Comparison of ENCODE assay signal across 9 mouse cellular contexts in the genomic region with DNA sequence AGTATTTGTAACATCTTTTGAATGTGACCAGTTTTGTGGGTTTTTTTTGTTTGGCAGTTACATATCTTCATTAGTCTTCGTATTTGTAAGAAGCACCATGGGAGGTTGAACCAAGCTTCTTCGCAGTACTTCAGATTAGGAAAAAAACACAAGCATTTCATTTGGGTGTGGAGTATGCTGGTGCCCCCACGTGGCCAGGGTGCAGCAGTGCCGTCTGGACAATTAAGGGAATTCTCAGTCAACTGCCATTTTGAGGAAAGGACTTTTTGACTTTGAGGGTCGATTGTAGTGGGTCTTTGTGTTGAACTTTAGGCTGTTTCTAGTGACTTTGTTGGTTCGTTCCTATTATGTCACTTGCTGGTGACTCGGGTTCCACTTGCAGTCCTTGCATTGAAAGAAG. TPM values are rescaled to one million over a fixed set of nuclear protein-coding genes. Genes with fewer than 3 reads are reported as not detected.
DNase-seq lines count a peak whose midpoint lies in the region; ATAC-seq and TF ChIP-seq lines count a peak whose summit lies in the region.
"Had no signal": no experiment of that assay in that cellular context is flagged by ENCODE, and none has a peak within 500 bp of the region (broad histone marks: within the 10 kb centered on the region; RNA-seq: fewer than 3 reads in every experiment).

No protein-coding gene starts in this region.

- no peak for TF ChIP-seq POLR2A in embryonic fibroblast, embryonic 13.5 days (IDR thresholded peaks at IDR 0.05; ENCODE audit: low read depth, low read length)
- no peak for TF ChIP-seq POLR2A in spleen, adult 2 months (IDR thresholded peaks at IDR 0.05; ENCODE audit: low read depth, low read length)

- no peaks in the 10 kb centered on the region for H3K4me1 ChIP-seq in hindbrain, embryonic 14.5 days (replicated peaks; ENCODE audit: control insufficient read depth, insufficient read depth, low read length)
- no peaks in the 10 kb centered on the region for H3K4me1 ChIP-seq in hindbrain, embryonic 13.5 days (replicated peaks)
- H3K4me1 ChIP-seq in embryonic fibroblast, embryonic 13.5 days (ENCODE audit: control insufficient read depth, insufficient read depth, low read length), result peaks cover 6% of the 10 kb centered on the region; the same call in 1 of the 2 replicates
- no peaks in the 10 kb centered on the region for H3K4me1 ChIP-seq in kidney, postnatal 0 days (replicated peaks; ENCODE audit: insufficient read depth, low read length)
- H3K4me1 ChIP-seq in spleen, adult 2 months (ENCODE audit: control insufficient read depth, insufficient read depth, insufficient read length), result no peaks in the 10 kb centered on the region

- no peak for ATAC-seq in hindbrain, embryonic 14.5 days (ENCODE audit: low FRiP score)
- no peak for ATAC-seq in hindbrain, embryonic 13.5 days (ENCODE audit: low FRiP score)
- peak; percentile 83 for ATAC-seq in CD4-positive, CD25-positive, alpha-beta regulatory T cell, adult 4 months
- no peak for ATAC-seq in kidney, postnatal 0 days (replicated peaks; ENCODE audit: low FRiP score, low read depth)

- no peak overlapping the region for H3K27ac ChIP-seq in hindbrain, embryonic 14.5 days
- H3K27ac ChIP-seq in hindbrain, embryonic 13.5 days, result no peak overlapping the region
- H3K27ac ChIP-seq in embryonic fibroblast, embryonic 13.5 days (ENCODE audit: insufficient read depth, low read length), result no peak overlapping the region
- no peak overlapping the region for H3K27ac ChIP-seq in kidney, postnatal 0 days
- no peak overlapping the region for H3K27ac ChIP-seq in spleen, adult 2 months (ENCODE audit: insufficient read depth, low read length)

- no peaks in the 10 kb centered on the region for H3K36me3 ChIP-seq in hindbrain, embryonic 14.5 days (replicated peaks; ENCODE audit: control insufficient read depth, insufficient read depth)
- H3K36me3 ChIP-seq in hindbrain, embryonic 13.5 days, result no peaks in the 10 kb centered on the region
- no peaks in the 10 kb centered on the region for H3K36me3 ChIP-seq in kidney, postnatal 0 days (ENCODE audit: insufficient read depth, low read length)
- H3K36me3 ChIP-seq in spleen, adult 2 months (ENCODE audit: control insufficient read depth, insufficient read depth, low read length), result no peaks in the 10 kb centered on the region

- no peaks in the 10 kb centered on the region for H3K9me3 ChIP-seq in hindbrain, embryonic 14.5 days (ENCODE audit: control insufficient read depth, low read length)
- H3K9me3 ChIP-seq in hindbrain, embryonic 13.5 days, result no peaks in the 10 kb centered on the region
- no peaks in the 10 kb centered on the region for H3K9me3 ChIP-seq in kidney, postnatal 0 days (replicated peaks; ENCODE audit: low read length)

- 13% methylated on average over 7 of the region's 7 CpGs for WGBS in hindbrain, embryonic 14.5 days
- 19% methylated on average over 7 of the region's 7 CpGs for WGBS in hindbrain, embryonic 13.5 days
- WGBS in kidney, postnatal 0 days, result 17% methylated on average over 7 of the region's 7 CpGs
- WGBS in spleen, adult 2 months, result 27% methylated on average over 7 of the region's 7 CpGs

- no peak overlapping the region for H3K4me3 ChIP-seq in hindbrain, embryonic 14.5 days (replicated peaks; ENCODE audit: low read length)
- no peak overlapping the region for H3K4me3 ChIP-seq in hindbrain, embryonic 13.5 days
- no peak overlapping the region for H3K4me3 ChIP-seq in embryonic fibroblast, embryonic 13.5 days (ENCODE audit: insufficient read depth, low read length)
- no peak overlapping the region for H3K4me3 ChIP-seq in kidney, postnatal 0 days (replicated peaks; ENCODE audit: low read depth, low read length)
- H3K4me3 ChIP-seq in spleen, adult 2 months (ENCODE audit: extremely low read depth, insufficient read depth, insufficient read length), result no peak overlapping the region

- H3K9ac ChIP-seq in hindbrain, embryonic 14.5 days, result no peak overlapping the region
- no peak overlapping the region for H3K9ac ChIP-seq in hindbrain, embryonic 13.5 days
- H3K9ac ChIP-seq in kidney, postnatal 0 days (ENCODE audit: low read depth, low read length), result no peak overlapping the region

- H3K4me2 ChIP-seq in hindbrain, embryonic 14.5 days (replicated peaks), result no peak overlapping the region
- no peak overlapping the region for H3K4me2 ChIP-seq in hindbrain, embryonic 13.5 days
- H3K4me2 ChIP-seq in kidney, postnatal 0 days (ENCODE audit: low read length), result no peak overlapping the region

- DNase-seq in hindbrain, embryonic 14.5 days (ENCODE audit: low spot score), result peak; percentile 66
- DNase-seq in adrenal gland, postnatal 36 days, result peak; percentile 66 to 75
- DNase-seq in kidney, postnatal 0 days (ENCODE audit: low spot score), result peak; percentile 81
- DNase-seq in lung, postnatal 36 days, result peak; percentile 54
- DNase-seq in spleen, adult 2 months (ENCODE audit: low read depth in 1 of 2, low spot score in 2 of 2), result peak in 1 of 2 experiments; percentile 22

- H3K27me3 ChIP-seq in hindbrain, embryonic 14.5 days (ENCODE audit: control insufficient read depth, insufficient read depth, low read length), result no peaks in the 10 kb centered on the region
- no peaks in the 10 kb centered on the region for H3K27me3 ChIP-seq in hindbrain, embryonic 13.5 days
- H3K27me3 ChIP-seq in kidney, postnatal 0 days (ENCODE audit: insufficient read depth, low read length), result no peaks in the 10 kb centered on the region
- no peaks in the 10 kb centered on the region for H3K27me3 ChIP-seq in spleen, adult 2 months (ENCODE audit: control insufficient read depth, insufficient read depth, low read length)

- peak; percentile 73; the same call in 1 of the 2 replicates for TF ChIP-seq CTCF in embryonic fibroblast, embryonic 13.5 days (IDR thresholded peaks at IDR 0.05; ENCODE audit: borderline replicate concordance, insufficient read depth, low read length)
- peak; percentile 79 for TF ChIP-seq CTCF in kidney, postnatal 0 days (IDR thresholded peaks at IDR 0.05; ENCODE audit: low read depth)
- TF ChIP-seq CTCF in spleen, adult 2 months (IDR thresholded peaks at IDR 0.05; ENCODE audit: extremely low read depth, insufficient read depth, insufficient read length, insufficient replicate concordance), result peak; percentile 58; the same call in 1 of the 2 replicates

RNA-seq across cellular contexts. Expression of a gene that starts 20.8 kb away (rescaled TPM):
- 91.3 and 91.5 TPM in 2 replicates for polyA plus RNA-seq in hindbrain, embryonic 14.5 days (2014; fragmentation: Nextera tagmentation; extraction: Ambion mirVana)
- 89.2 and 95.8 TPM in 2 replicates for polyA plus RNA-seq in hindbrain, embryonic 13.5 days (2015; fragmentation: Nextera tagmentation; extraction: Ambion mirVana)
- polyA plus RNA-seq in CD4-positive, CD25-positive, alpha-beta regulatory T cell, adult 4 months (2017; shearing (Covaris generic)), result 100 to 1,000 TPM; 201 to 217 TPM
- 10 to 100 TPM; 82.0 to 91.9 TPM for total RNA-seq in adrenal gland, postnatal 36 days (2021)
- polyA plus RNA-seq in embryonic fibroblast, embryonic 13.5 days (2011; ENCODE audit: insufficient read length, low read depth, missing spikeins), result 140 and 159 TPM in 2 replicates
- 135 and 144 TPM in 2 replicates for polyA plus RNA-seq in kidney, postnatal 0 days (2015; fragmentation: Nextera tagmentation; extraction: Ambion mirVana)
- 20.7 and 22.2 TPM in 2 replicates for polyA plus RNA-seq in spleen, adult 2 months (2012; rRNA removed)

RNA-seq across cellular contexts. Expression of a gene that starts 22.8 kb away (rescaled TPM):
- 10.2 and 14.1 TPM in 2 replicates for polyA plus RNA-seq in hindbrain, embryonic 14.5 days (2014; fragmentation: Nextera tagmentation; extraction: Ambion mirVana)
- 16.1 and 17.1 TPM in 2 replicates for polyA plus RNA-seq in hindbrain, embryonic 13.5 days (2015; fragmentation: Nextera tagmentation; extraction: Ambion mirVana)
- polyA plus RNA-seq in CD4-positive, CD25-positive, alpha-beta regulatory T cell, adult 4 months (2017; shearing (Covaris generic)), result under 1 TPM in 1 of 2 experiments, not detected in 1; 0.97 TPM
- total RNA-seq in adrenal gland, postnatal 36 days (2021), result 1 to 10 TPM; 3.0 to 4.4 TPM
- polyA plus RNA-seq in embryonic fibroblast, embryonic 13.5 days (2011; ENCODE audit: insufficient read length, low read depth, missing spikeins), result 2.5 and 3.5 TPM in 2 replicates
- polyA plus RNA-seq in kidney, postnatal 0 days (2015; fragmentation: Nextera tagmentation; extraction: Ambion mirVana), result 10.7 and 12.3 TPM in 2 replicates
- 0.21 TPM in 1 of 2 replicates, not detected in the other for polyA plus RNA-seq in spleen, adult 2 months (2012; rRNA removed)

RNA-seq across cellular contexts. Expression of a gene that starts 32.7 kb away (rescaled TPM):
- polyA plus RNA-seq in hindbrain, embryonic 14.5 days (2014; fragmentation: Nextera tagmentation; extraction: Ambion mirVana), result 0.09 TPM in 1 of 2 replicates, not detected in the other
- polyA plus RNA-seq in hindbrain, embryonic 13.5 days (2015; fragmentation: Nextera tagmentation; extraction: Ambion mirVana), result 0.08 and 0.47 TPM in 2 replicates
- not detected for polyA plus RNA-seq in CD4-positive, CD25-positive, alpha-beta regulatory T cell, adult 4 months (2017; shearing (Covaris generic))
- total RNA-seq in adrenal gland, postnatal 36 days (2021), result under 1 TPM in 1 of 2 experiments, not detected in 1; 0.16 TPM
- polyA plus RNA-seq in embryonic fibroblast, embryonic 13.5 days (2011; ENCODE audit: insufficient read length, low read depth, missing spikeins), result not detected in 2 replicates
- polyA plus RNA-seq in kidney, postnatal 0 days (2015; fragmentation: Nextera tagmentation; extraction: Ambion mirVana), result 0.12 TPM in 1 of 2 replicates, not detected in the other
- polyA plus RNA-seq in spleen, adult 2 months (2012; rRNA removed), result not detected in 2 replicates
- total RNA-seq: layer of hippocampus, adult 8-10 months had no signal
